Mouse (Mus musculus) hindbrain, embryonic 13.5 days (tissue): ENCODE results near the gene Mphosph9. TPM values are rescaled to one million over a fixed set of nuclear protein-coding genes. Genes with fewer than 3 reads are reported as not detected.

Source experiments
- ATAC-seq: fragments of 200-750 bp; cut with Nextera tagmentation; 2 replicates; pipeline ENCODE4 v1.8.0; 2017; ENCODE audit warnings: moderate TSS enrichment; ENCODE audit not compliant: low FRiP score
- H3K27ac ChIP-seq: fragments of 300-500 bp; sonication (generic); 2 replicates; pipeline ENCODE4 v1.5.1; 2015; ENCODE audit warnings: inconsistent platforms, mild to moderate bottlenecking, moderate library complexity
- H3K27me3 ChIP-seq: fragments of 300-500 bp; sonication (generic); 2 replicates; pipeline ENCODE4 v1.6.1; 2015; ENCODE audit warnings: mild to moderate bottlenecking, inconsistent platforms
- H3K36me3 ChIP-seq: fragments of 300-500 bp; sonication (generic); 2 replicates; pipeline ENCODE4 v1.6.1; 2015; ENCODE audit warnings: mild to moderate bottlenecking, inconsistent platforms
- H3K4me1 ChIP-seq: fragments of 300-500 bp; sonication (generic); replicated peaks from 2 replicates; pipeline ENCODE4 v1.6.1; 2015; ENCODE audit warnings: inconsistent platforms
- H3K4me2 ChIP-seq: fragments of 300-500 bp; sonication (generic); 2 replicates; pipeline ENCODE4 v1.6.1; 2015; ENCODE audit warnings: inconsistent platforms, mild to moderate bottlenecking, moderate library complexity
- H3K4me3 ChIP-seq: fragments of 300-500 bp; sonication (generic); 2 replicates; pipeline ENCODE4 v1.5.1; 2015; ENCODE audit warnings: mild to moderate bottlenecking, inconsistent platforms
- H3K9ac ChIP-seq: fragments of 300-500 bp; sonication (generic); 2 replicates; pipeline ENCODE4 v1.6.1; 2015; ENCODE audit warnings: mild to moderate bottlenecking, inconsistent platforms
- H3K9me3 ChIP-seq: fragments of 300-500 bp; sonication (generic); 2 replicates; pipeline ENCODE4 v1.6.1; 2016; ENCODE audit warnings: inconsistent platforms
- WGBS: fragments of 180-500 bp; shearing (Covaris S2); methylation state at CpG from one replicate; pipeline ENCODE4 v1.1.7; 2015; 5-methylcytosine and 5-hydroxymethylcytosine counted together
- polyA plus RNA-seq: library from polyadenylated mRNA; unstranded; fragments of >200 nt; fragmentation: Nextera tagmentation; extraction: Ambion mirVana; gene quantifications from 2 replicates; pipeline ENCODE4 v1.2.1, GENCODE M21; 2015

The Mphosph9 gene
- polyA plus RNA-seq, 1 experiment from 2014 or later = 14.3 TPM

DNA sequence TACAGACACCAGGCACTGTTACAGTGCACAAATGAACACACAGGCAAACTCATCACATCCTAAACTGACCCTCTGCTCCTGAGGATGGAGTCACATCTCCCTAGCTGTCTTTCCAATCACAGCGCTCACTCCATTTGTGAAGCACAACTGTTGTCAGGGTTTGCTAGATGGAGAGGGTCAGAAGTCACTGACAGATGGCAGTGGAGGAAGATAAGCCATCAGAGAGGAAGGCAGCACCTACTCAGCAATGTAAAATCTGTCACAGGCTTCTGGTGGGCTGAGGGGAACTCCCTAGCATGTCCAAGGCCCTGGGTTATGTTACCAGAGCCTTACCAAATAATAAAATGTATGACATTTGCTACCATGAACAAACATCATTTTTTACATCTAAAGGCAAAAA, 69.7 kb downstream of the Mphosph9 start:
- Histone ChIP-seq H3K4me3 (no peak overlapping the region), H3K4me2 (no peak overlapping the region), H3K9ac (no peak overlapping the region), H3K36me3 (peaks cover 81% of the 10 kb centered on the region), H3K4me1 (no peaks in the 10 kb centered on the region), H3K9me3 (no peaks in the 10 kb centered on the region), H3K27ac (no peak overlapping the region), H3K27me3 (no peaks in the 10 kb centered on the region)
- WGBS = 100% methylated on average over 1 of the region's 1 CpGs
- ATAC-seq = no peak

DNA sequence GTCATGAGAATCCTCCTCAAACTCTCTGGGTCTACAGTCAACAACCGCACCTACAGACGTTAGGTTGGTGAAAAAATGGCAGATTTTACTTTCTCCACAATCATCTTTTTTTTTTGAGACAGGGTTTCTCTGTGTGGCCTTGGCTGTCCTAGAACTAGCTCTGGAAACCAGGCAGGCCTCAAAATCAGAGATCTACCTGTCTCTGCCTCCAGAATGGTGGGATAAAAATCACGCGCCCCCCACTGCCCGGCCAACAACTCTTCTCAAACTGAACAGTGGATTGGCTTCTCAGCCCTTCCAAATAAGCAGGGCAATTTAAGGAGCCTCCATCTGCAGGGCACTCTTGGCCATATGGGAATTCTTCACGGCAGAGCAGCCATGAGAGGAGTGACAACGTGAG, 72.6 kb downstream of the Mphosph9 start:
- no peaks in the 10 kb centered on the region for H3K27me3 ChIP-seq
- H3K4me1 ChIP-seq = peaks cover 10% of the 10 kb centered on the region
- no peak overlapping the region for H3K4me2 ChIP-seq
- no peak for ATAC-seq
- H3K9ac ChIP-seq = no peak overlapping the region
- no peak overlapping the region for H3K4me3 ChIP-seq
- peaks cover 61% of the 10 kb centered on the region for H3K36me3 ChIP-seq
- WGBS = 88% methylated on average over 7 of the region's 7 CpGs
- no peaks in the 10 kb centered on the region for H3K9me3 ChIP-seq
- H3K27ac ChIP-seq = no peak overlapping the region

DNA sequence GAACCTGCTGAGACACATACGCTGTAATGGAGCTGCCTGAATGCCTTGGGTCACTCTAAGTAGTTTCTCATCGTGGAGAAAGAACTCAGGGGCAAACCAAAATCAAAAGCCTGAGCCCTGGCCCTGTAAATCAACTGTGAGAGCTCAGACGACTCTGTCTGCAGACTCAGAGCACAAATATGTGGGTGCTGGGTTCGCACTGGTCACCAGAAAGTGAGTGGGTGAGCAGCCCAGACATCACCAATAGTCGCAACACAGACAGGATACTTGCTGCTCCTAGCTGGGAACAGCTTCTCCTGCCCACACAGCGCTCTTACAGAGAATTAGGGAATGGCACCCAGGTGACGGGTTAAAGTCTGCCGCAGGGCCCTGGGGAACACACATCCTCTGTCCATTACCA, 74.2 kb downstream of the Mphosph9 start:
- Histone ChIP-seq H3K36me3 (peaks cover 46% of the 10 kb centered on the region), H3K27me3 (no peaks in the 10 kb centered on the region), H3K9me3 (no peaks in the 10 kb centered on the region), H3K4me3 (no peak overlapping the region), H3K4me1 (peaks cover 16% of the 10 kb centered on the region), H3K4me2 (no peak overlapping the region), H3K9ac (no peak overlapping the region), H3K27ac (no peak overlapping the region)
- WGBS = 91% methylated on average over 8 of the region's 8 CpGs
- no peak for ATAC-seq

DNA sequence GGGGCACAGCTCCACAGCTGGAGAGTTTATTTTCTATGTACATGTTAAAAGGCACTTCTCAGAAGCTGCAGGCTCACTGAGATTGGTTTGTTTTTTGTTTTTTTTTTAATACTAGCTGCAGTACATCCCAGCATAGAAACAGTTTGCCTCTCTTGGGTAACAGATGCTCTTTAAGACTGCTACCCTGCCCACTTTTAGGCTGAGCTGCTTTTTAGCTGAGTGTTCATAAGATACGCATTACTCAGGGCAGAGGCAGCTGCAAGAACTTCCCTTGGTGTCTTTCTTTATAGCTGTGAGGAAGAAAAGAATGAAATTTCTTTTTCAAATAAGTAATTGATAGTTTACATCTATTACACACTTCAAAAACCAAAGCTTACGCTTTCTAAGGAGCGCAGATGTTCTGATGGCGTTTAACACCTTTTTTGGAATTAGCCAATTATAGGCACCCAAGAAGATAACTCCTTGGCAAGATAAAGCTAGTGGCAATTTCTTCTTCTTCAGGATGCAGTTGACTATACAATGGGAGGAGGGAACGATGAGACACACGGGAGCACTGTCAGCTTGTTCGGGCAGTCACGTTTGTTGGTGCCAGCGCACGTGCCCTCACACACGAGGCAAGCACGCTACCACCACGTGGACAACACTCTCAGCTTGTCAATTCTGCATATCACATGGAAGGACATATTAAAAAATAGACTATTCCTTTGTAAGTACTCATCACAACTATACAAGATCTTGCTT, 75.0 kb downstream of the Mphosph9 start:
- Histone ChIP-seq H3K36me3 (peaks cover 38% of the 10 kb centered on the region), H3K9me3 (no peaks in the 10 kb centered on the region), H3K4me3 (no peak overlapping the region), H3K9ac (no peak overlapping the region), H3K27me3 (no peaks in the 10 kb centered on the region), H3K27ac (no peak overlapping the region), H3K4me2 (no peak overlapping the region), H3K4me1 (peaks cover 24% of the 10 kb centered on the region)
- no peak for ATAC-seq
- 90% methylated on average over 13 of the region's 13 CpGs for WGBS

DNA sequence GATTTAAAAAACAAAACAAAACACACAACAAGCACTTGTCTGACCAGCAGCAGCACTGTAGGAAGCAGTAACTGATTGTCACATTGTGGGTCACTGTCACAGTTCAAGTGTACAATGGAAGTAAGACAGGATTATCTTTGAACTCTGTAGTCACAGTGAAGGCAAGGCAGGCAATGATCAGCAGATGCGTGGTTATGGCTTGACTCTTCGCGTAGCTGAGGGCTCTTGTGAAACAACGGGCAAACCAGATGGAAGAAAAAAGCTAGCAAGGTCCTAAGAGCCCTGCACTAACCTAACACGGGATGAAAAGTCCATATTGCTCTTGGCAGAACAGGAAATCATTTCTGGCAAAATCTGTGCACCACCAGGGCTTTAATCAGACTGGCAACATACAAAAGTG, 76.7 kb downstream of the Mphosph9 start:
- H3K4me3 ChIP-seq = no peak overlapping the region
- 85% methylated on average over 5 of the region's 5 CpGs for WGBS
- H3K9ac ChIP-seq = no peak overlapping the region; the same call in 1 of the 2 replicates
- H3K27me3 ChIP-seq = no peaks in the 10 kb centered on the region
- no peaks in the 10 kb centered on the region for H3K9me3 ChIP-seq
- no peak overlapping the region for H3K4me2 ChIP-seq
- peaks cover 23% of the 10 kb centered on the region for H3K36me3 ChIP-seq
- H3K4me1 ChIP-seq = peaks cover 33% of the 10 kb centered on the region
- ATAC-seq = no peak
- no peak overlapping the region for H3K27ac ChIP-seq

DNA sequence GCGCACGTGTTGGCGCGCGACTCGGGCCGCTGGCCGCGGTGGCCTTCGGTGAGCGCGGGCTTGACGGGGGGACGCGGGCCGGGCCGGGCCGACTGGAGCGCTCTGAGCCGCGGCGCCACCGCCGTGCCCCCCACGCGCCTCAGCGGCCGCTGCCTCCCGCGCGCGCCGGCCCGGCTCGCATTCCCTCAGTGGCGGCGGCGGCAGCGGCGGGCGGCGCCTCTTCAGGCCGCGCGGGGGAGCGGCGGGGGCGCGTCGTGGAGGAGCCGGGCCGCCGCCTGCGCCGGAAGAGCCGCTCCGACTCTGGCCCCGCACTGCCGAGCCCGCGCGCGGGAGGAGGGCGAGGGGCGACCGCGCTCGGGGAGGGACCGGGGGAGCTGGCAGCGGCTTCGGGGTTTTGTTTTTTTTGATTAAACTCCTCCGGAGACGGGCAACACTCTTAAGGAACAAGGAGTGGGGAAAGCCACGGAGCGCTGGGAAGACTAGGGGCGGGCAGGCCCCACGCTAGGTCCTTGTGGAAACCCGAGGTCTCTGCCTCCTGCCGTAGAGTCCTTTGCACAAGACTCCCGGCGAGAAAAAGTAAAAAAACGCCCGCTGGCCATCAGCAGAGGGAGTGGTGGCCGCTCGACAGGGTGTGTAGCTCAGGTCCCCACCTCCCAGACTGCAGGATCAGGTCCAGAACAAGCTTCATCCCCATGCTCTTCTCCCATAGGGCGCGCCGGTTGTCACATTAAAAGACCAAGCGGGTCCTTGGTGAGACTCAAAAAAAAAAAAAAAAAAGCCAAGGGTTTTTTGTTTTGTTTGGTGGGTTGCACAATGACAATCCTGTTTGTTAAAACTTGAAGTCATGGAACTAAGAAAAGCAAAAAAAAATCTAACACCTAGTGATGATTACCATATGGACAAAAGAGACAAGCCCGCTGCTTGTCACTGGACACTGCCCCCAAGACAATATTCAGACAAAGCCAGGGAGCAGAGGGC, 77.9 kb downstream of the Mphosph9 start, which contains the start of gene Pitpnm2:
Pitpnm2 (minus strand) TSS at position 147 of the 978 bp plus-strand sequence.
- peaks cover 33% of the 10 kb centered on the region for H3K4me1 ChIP-seq
- WGBS = under 1% methylated on average over 66 of the region's 90 CpGs
- peak within 1 kb of the TSS; percentile 71 for H3K4me3 ChIP-seq
- no peaks in the 10 kb centered on the region for H3K9me3 ChIP-seq
- peaks cover 17% of the 10 kb centered on the region for H3K36me3 ChIP-seq
- H3K27ac ChIP-seq = peak within 1 kb of the TSS; percentile 78
- ATAC-seq = peak; percentile 82
- H3K9ac ChIP-seq = peak within 1 kb of the TSS; percentile 84
- H3K4me2 ChIP-seq = peak within 1 kb of the TSS; percentile 66
- no peaks in the 10 kb centered on the region for H3K27me3 ChIP-seq

DNA sequence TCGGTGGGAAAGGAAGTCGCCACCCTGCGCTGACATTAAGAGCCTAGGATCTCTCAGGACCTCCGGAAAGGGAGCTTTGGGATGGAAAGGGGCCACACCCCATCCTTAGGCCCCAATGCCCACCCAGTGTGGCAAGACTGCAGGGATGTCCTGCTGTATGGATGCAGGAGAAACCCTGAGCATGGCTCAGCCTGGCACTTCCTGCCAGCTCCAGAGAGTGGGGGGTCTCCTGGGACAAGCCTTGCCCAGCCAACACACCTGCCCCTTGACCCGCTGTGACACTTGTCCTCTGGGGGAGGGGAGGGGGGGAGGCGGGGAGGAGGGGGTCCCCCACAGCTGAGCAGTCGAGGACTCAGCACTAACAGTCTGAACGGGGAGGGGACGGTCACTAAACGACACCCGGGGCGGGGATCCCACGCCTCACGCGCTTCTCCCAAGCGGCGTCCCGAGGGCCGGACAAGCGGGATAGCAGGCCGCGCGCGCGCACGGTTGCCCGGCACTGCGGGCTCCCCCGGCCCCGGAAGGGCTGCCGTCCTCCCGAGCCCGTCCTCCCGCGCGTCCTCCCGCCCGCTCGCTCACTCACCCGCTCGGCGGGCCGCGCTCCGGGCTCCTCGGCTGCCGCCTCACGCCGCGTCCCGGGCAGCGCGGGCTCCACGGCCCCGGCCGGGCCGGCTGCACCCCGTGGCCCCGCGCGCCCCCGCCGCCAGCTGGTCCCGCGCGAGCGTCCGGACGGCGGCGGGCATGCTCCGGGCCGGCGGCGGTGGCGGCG, 78.7 kb downstream of the Mphosph9 start:
- under 1% methylated on average over 59 of the region's 77 CpGs for WGBS
- H3K36me3 ChIP-seq = peaks cover 23% of the 10 kb centered on the region
- no peaks in the 10 kb centered on the region for H3K9me3 ChIP-seq
- peaks cover 33% of the 10 kb centered on the region for H3K4me1 ChIP-seq
- no peaks in the 10 kb centered on the region for H3K27me3 ChIP-seq
- peak overlapping the region; percentile 71 for H3K4me3 ChIP-seq
- ATAC-seq = peak; percentile 63
- peak overlapping the region; percentile 84 for H3K9ac ChIP-seq
- peak overlapping the region; percentile 78 for H3K27ac ChIP-seq
- H3K4me2 ChIP-seq = peak overlapping the region; percentile 66

DNA sequence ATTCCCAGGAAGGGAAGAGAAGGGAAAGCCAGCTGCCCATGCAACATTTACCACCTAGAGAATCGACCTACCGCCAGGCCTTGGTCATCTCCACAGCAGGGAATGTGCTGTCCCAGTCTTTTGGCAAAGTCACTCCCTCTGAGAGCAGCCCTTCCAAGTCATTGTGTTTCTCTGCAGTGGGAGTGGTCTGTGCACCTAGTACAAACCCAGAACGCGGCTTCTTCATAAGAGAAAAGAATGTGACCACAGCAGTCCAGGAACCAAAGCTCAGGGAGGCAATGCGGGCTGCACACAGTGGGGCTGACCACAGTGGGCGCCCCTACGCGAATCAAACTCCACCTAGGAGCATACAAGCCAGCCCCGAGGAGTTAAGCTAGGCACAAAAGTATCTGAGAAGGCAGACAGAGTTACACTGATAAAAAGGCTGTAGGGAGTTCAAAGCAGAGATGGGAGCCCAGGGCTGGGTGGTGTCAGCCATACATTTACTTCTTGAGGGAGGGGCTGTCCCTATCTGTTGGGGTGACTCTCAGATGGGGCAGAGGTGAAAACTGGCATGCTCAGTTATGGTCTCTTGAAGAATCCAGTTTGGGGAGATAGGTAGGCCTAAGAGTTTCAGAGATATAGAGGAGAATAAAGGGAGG, 79.7 kb downstream of the Mphosph9 start:
- no peaks in the 10 kb centered on the region for H3K9me3 ChIP-seq
- peak overlapping the region; percentile 84; the same call in 1 of the 2 replicates for H3K9ac ChIP-seq
- H3K4me3 ChIP-seq = peak overlapping the region; percentile 71
- no peak overlapping the region; the same call in 1 of the 2 replicates for H3K27ac ChIP-seq
- peak overlapping the region; percentile 66 for H3K4me2 ChIP-seq
- H3K27me3 ChIP-seq = no peaks in the 10 kb centered on the region
- WGBS = 20% methylated on average over 9 of the region's 9 CpGs
- H3K36me3 ChIP-seq = peaks cover 15% of the 10 kb centered on the region
- ATAC-seq = no peak
- H3K4me1 ChIP-seq = peaks cover 33% of the 10 kb centered on the region

DNA sequence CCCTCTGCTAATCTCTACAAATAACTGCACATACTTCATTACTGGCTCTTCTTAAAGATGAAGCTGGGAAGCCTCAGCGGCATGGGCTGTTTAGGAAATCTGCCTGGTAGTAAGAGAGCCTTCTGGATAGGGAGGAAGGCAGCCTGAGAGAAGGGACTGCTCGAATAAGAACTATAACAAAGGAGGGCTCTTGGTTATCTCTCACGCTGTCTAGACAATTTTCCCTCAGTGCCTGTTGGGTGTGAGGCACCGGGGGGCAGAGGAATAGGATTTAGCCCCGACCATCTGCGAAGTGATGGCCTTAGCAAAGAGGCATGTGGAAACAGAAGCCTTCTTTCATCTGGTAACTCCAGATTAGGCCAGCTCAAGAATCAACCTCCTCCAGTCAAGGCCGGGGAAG, 80.5 kb downstream of the Mphosph9 start:
- Histone ChIP-seq H3K4me3 (peak overlapping the region; percentile 2; the same call in 1 of the 2 replicates), H3K36me3 (peaks cover 11% of the 10 kb centered on the region), H3K4me1 (peaks cover 40% of the 10 kb centered on the region), H3K9ac (peak overlapping the region; percentile 84; the same call in 1 of the 2 replicates), H3K4me2 (peak overlapping the region; percentile 66; the same call in 1 of the 2 replicates), H3K27me3 (no peaks in the 10 kb centered on the region), H3K9me3 (no peaks in the 10 kb centered on the region), H3K27ac (no peak overlapping the region)
- no peak for ATAC-seq
- 45% methylated on average over 7 of the region's 7 CpGs for WGBS

DNA sequence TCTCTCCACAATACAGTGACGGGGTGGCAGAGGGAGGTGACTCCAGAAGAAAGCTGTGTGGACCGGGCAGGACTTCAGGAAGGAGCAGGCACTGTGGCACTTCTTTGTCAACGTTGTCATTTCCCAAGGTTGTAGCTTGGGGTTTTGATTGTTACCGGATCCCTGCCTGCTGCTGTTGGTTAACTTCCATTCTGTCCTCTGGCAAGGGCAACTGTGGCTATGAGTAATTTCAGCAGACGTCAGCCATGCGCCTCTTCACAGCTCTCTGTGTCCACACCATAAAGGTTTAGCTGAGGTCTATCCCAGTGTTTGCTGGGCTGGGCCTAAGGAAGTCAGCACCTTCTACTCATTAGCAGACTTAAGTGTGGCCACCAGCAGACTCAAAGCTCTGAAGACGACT, 82.9 kb downstream of the Mphosph9 start:
- H3K9me3 ChIP-seq = no peaks in the 10 kb centered on the region
- no peak for ATAC-seq
- 96% methylated on average over 7 of the region's 7 CpGs for WGBS
- H3K4me2 ChIP-seq = no peak overlapping the region
- no peak overlapping the region for H3K9ac ChIP-seq
- no peaks in the 10 kb centered on the region for H3K27me3 ChIP-seq
- peaks cover 48% of the 10 kb centered on the region for H3K4me1 ChIP-seq
- H3K27ac ChIP-seq = no peak overlapping the region
- H3K36me3 ChIP-seq = peaks cover 11% of the 10 kb centered on the region
- no peak overlapping the region for H3K4me3 ChIP-seq

DNA sequence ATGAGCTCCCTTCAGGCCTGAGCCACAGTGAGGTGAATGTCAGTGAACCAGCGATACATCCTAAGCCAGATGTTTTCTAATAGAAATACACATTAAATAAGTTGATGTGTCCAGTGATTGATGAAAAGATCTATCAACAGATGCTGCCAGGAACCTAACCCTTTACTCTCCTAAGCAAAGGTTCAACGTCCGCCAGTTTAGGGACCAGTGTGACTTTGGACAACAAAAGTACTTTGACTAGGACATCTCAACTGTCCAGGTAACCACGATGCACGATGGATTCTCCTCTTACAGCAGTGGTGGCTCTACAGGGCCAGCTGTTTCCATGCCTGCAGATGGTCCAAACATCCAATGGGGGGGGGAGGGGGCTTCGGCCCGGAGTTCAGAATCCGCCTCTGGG, 83.3 kb downstream of the Mphosph9 start:
- WGBS = 94% methylated on average over 8 of the region's 8 CpGs
- H3K4me1 ChIP-seq = peaks cover 48% of the 10 kb centered on the region

More for the DNA sequence above, 83.3 kb downstream of the Mphosph9 start:
- no peak overlapping the region for H3K4me3 ChIP-seq
- H3K27ac ChIP-seq = no peak overlapping the region
- H3K27me3 ChIP-seq = no peaks in the 10 kb centered on the region
- H3K9me3 ChIP-seq = no peaks in the 10 kb centered on the region
- peaks cover 11% of the 10 kb centered on the region for H3K36me3 ChIP-seq
- no peak for ATAC-seq
- no peak overlapping the region for H3K4me2 ChIP-seq
- no peak overlapping the region for H3K9ac ChIP-seq
